Comparison of ENCODE assay signal across 11 mouse cellular contexts in the genomic region with DNA sequence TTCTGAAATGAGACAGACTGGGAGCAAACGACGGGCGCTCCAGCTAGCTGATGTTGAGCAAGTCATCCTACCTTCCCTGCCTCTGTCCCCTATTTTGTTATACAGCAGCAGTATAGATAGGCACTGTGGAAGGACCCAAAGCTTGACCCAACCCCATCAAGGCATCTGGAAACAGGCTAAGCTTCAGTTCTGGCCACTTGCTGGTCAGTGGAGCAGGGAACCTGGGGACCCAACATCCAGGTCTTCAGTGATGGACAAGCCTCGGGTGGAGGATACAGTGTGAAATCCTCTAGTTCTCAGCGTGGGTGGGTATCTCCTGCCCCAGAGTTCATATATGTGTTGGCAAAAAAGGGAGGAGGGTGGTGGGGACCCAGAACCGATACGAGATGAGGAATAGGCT. TPM values are rescaled to one million over a fixed set of nuclear protein-coding genes. Genes with fewer than 3 reads are reported as not detected.
DNase-seq lines count a peak whose midpoint lies in the region; ATAC-seq lines count a peak whose summit lies in the region.
"Had no signal": no experiment of that assay in that cellular context is flagged by ENCODE, and none has a peak within 500 bp of the region (broad histone marks: within the 10 kb centered on the region; RNA-seq: fewer than 3 reads in every experiment).

No protein-coding gene starts in this region.

- peak overlapping the region; percentile 96 for H3K4me2 ChIP-seq in kidney, embryonic 14.5 days (replicated peaks; ENCODE audit: low read depth, low read length)
- H3K4me2 ChIP-seq in limb, embryonic 11.5 days (ENCODE audit: low read depth, severe bottlenecking): no peak overlapping the region
- H3K4me2 ChIP-seq in neural tube, embryonic 13.5 days: peak overlapping the region; percentile 93

- H3K4me3 ChIP-seq in kidney, embryonic 14.5 days (ENCODE audit: low read length): peak overlapping the region; percentile 52
- peak overlapping the region; percentile 62 for H3K4me3 ChIP-seq in forebrain, embryonic 10.5 days
- H3K4me3 ChIP-seq in limb, embryonic 11.5 days (ENCODE audit: low read depth, low read length): peak overlapping the region; percentile 38; the same call in 1 of the 2 replicates
- peak overlapping the region; percentile 51 for H3K4me3 ChIP-seq in neural tube, embryonic 13.5 days

- 39% methylated on average over 7 of the region's 7 CpGs for WGBS in kidney, embryonic 14.5 days
- 34% methylated on average over 7 of the region's 7 CpGs for WGBS in forebrain, embryonic 10.5 days
- 25% methylated on average over 7 of the region's 7 CpGs for WGBS in limb, embryonic 11.5 days
- 32% methylated on average over 7 of the region's 7 CpGs for WGBS in neural tube, embryonic 13.5 days

- no peak overlapping the region for H3K27ac ChIP-seq in kidney, embryonic 14.5 days (ENCODE audit: low read depth, low read length)
- H3K27ac ChIP-seq in forebrain, embryonic 10.5 days: no peak overlapping the region
- no peak overlapping the region for H3K27ac ChIP-seq in limb, embryonic 11.5 days (replicated peaks; ENCODE audit: low read depth, low read length)
- H3K27ac ChIP-seq in neural tube, embryonic 13.5 days (replicated peaks): no peak overlapping the region

- H3K36me3 ChIP-seq in kidney, embryonic 14.5 days (ENCODE audit: control insufficient read depth, insufficient read depth, low read length): no peaks in the 10 kb centered on the region
- no peaks in the 10 kb centered on the region for H3K36me3 ChIP-seq in forebrain, embryonic 10.5 days (replicated peaks)
- H3K36me3 ChIP-seq in limb, embryonic 11.5 days (ENCODE audit: control insufficient read depth, insufficient read depth, low read length): no peaks in the 10 kb centered on the region
- no peaks in the 10 kb centered on the region for H3K36me3 ChIP-seq in neural tube, embryonic 13.5 days
- H3K36me3 ChIP-seq: G1E had no signal

- H3K9ac ChIP-seq in kidney, embryonic 14.5 days (ENCODE audit: low read depth, low read length): no peak overlapping the region
- no peak overlapping the region for H3K9ac ChIP-seq in limb, embryonic 11.5 days (ENCODE audit: low read length)
- H3K9ac ChIP-seq in neural tube, embryonic 13.5 days: peak overlapping the region; percentile 64; the same call in 1 of the 2 replicates

- H3K4me1 ChIP-seq in kidney, embryonic 14.5 days (ENCODE audit: control insufficient read depth, insufficient read depth, low read length): peaks cover 7% of the 10 kb centered on the region; the same call in 1 of the 2 replicates
- H3K4me1 ChIP-seq in forebrain, embryonic 10.5 days: peaks cover 24% of the 10 kb centered on the region
- no peaks in the 10 kb centered on the region for H3K4me1 ChIP-seq in limb, embryonic 11.5 days (ENCODE audit: control insufficient read depth, insufficient read depth, low read length)
- peaks cover 17% of the 10 kb centered on the region for H3K4me1 ChIP-seq in neural tube, embryonic 13.5 days (replicated peaks)

- no peaks in the 10 kb centered on the region for H3K9me3 ChIP-seq in kidney, embryonic 14.5 days (ENCODE audit: control insufficient read depth, low read length)
- H3K9me3 ChIP-seq in forebrain, embryonic 10.5 days: no peaks in the 10 kb centered on the region
- H3K9me3 ChIP-seq in limb, embryonic 11.5 days (ENCODE audit: control insufficient read depth, low read length): no peaks in the 10 kb centered on the region
- H3K9me3 ChIP-seq in neural tube, embryonic 13.5 days: no peaks in the 10 kb centered on the region
- H3K9me3 ChIP-seq: G1E had no signal

- 0 out of 2 replicates have a peak, but pooled peaks have one; percentile 24 for ATAC-seq in kidney, embryonic 14.5 days (ENCODE audit: low FRiP score, low TSS enrichment)
- no peak for ATAC-seq in limb, embryonic 11.5 days (ENCODE audit: insufficient number of reproducible peaks, low FRiP score, low TSS enrichment, low read depth)
- ATAC-seq in neural tube, embryonic 13.5 days (ENCODE audit: low read depth): 0 out of 2 replicates have a peak, but pooled peaks have one; percentile 5

- peaks cover 49% of the 10 kb centered on the region for H3K27me3 ChIP-seq in kidney, embryonic 14.5 days (ENCODE audit: control insufficient read depth, insufficient read depth, low read length)
- H3K27me3 ChIP-seq in forebrain, embryonic 10.5 days (ENCODE audit: poor library complexity, severe bottlenecking): peaks cover 90% of the 10 kb centered on the region
- peaks cover 59% of the 10 kb centered on the region for H3K27me3 ChIP-seq in limb, embryonic 11.5 days (ENCODE audit: control insufficient read depth, insufficient read depth, low read length)
- H3K27me3 ChIP-seq in neural tube, embryonic 13.5 days: peaks cover 73% of the 10 kb centered on the region

- DNase-seq in kidney, postnatal 10 days: no peak
- no peak for DNase-seq in forebrain, embryonic 10.5 days (ENCODE audit: extremely low spot score, low spot score)
- DNase-seq in limb, embryonic 11.5 days (ENCODE audit: low spot score): no peak
- DNase-seq in urinary bladder, adult 2 months (ENCODE audit: low spot score): no peak
- DNase-seq in spleen, postnatal 10 days (ENCODE audit: low spot score in 2 of 2): no peak
- no peak for DNase-seq in adrenal gland, postnatal 4 days (ENCODE audit: low spot score in 2 of 2)
- DNase-seq: lung, postnatal 10 days had no signal

RNA-seq across cellular contexts. Expression of gene Car7, which starts 5.7 kb away (rescaled TPM):
- 1.3 and 1.8 TPM in 2 replicates for polyA plus RNA-seq in kidney, embryonic 14.5 days (2014; fragmentation: Nextera tagmentation; extraction: Ambion mirVana)
- polyA plus RNA-seq in forebrain, embryonic 10.5 days (2016; fragmentation: Nextera tagmentation; extraction: Ambion mirVana): 1.1 and 1.3 TPM in 2 replicates
- 0.57 and 0.61 TPM in 2 replicates for polyA plus RNA-seq in limb, embryonic 11.5 days (2014; fragmentation: Nextera tagmentation; extraction: Ambion mirVana)
- 2.2 and 2.3 TPM in 2 replicates for polyA plus RNA-seq in neural tube, embryonic 13.5 days (2015; fragmentation: Nextera tagmentation; extraction: Ambion mirVana)
- polyA plus RNA-seq in urinary bladder, adult 2 months (2012; rRNA removed): 3.5 and 4.7 TPM in 2 replicates
- 1 to 10 TPM; 1.7 to 2.0 TPM for total RNA-seq in adrenal gland, postnatal 4 days (2021)

RNA-seq across cellular contexts. Expression of gene Nae1, which starts 5.8 kb away (rescaled TPM):
- 123 and 129 TPM in 2 replicates for polyA plus RNA-seq in kidney, embryonic 14.5 days (2014; fragmentation: Nextera tagmentation; extraction: Ambion mirVana)
- polyA plus RNA-seq in forebrain, embryonic 10.5 days (2016; fragmentation: Nextera tagmentation; extraction: Ambion mirVana): 133 and 146 TPM in 2 replicates
- 138 and 142 TPM in 2 replicates for polyA plus RNA-seq in limb, embryonic 11.5 days (2014; fragmentation: Nextera tagmentation; extraction: Ambion mirVana)
- 108 and 113 TPM in 2 replicates for polyA plus RNA-seq in neural tube, embryonic 13.5 days (2015; fragmentation: Nextera tagmentation; extraction: Ambion mirVana)
- polyA plus RNA-seq in urinary bladder, adult 2 months (2012; rRNA removed): 56.2 and 71.4 TPM in 2 replicates
- total RNA-seq in adrenal gland, postnatal 4 days (2021): 10 to 100 TPM; 39.6 to 48.0 TPM

RNA-seq across cellular contexts. Expression of gene Terb1, which starts 30.5 kb away (rescaled TPM):
- 0.33 and 0.79 TPM in 2 replicates for polyA plus RNA-seq in kidney, embryonic 14.5 days (2014; fragmentation: Nextera tagmentation; extraction: Ambion mirVana)
- polyA plus RNA-seq in forebrain, embryonic 10.5 days (2016; fragmentation: Nextera tagmentation; extraction: Ambion mirVana): 0.10 TPM in 2 replicates
- 0.24 and 0.30 TPM in 2 replicates for polyA plus RNA-seq in limb, embryonic 11.5 days (2014; fragmentation: Nextera tagmentation; extraction: Ambion mirVana)
- 0.18 and 0.21 TPM in 2 replicates for polyA plus RNA-seq in neural tube, embryonic 13.5 days (2015; fragmentation: Nextera tagmentation; extraction: Ambion mirVana)
- 0.47 and 0.54 TPM in 2 replicates for polyA plus RNA-seq in urinary bladder, adult 2 months (2012; rRNA removed)
- total RNA-seq in adrenal gland, postnatal 4 days (2021): under 1 TPM; 0.11 to 0.39 TPM
- total RNA-seq: G1E had no signal
- polyA plus RNA-seq: G1E; small intestine, adult 2 months had no signal

RNA-seq across cellular contexts. Expression of gene Pdp2, which starts 51.0 kb away (rescaled TPM):
- polyA plus RNA-seq in kidney, embryonic 14.5 days (2014; fragmentation: Nextera tagmentation; extraction: Ambion mirVana): 15.1 and 18.7 TPM in 2 replicates
- 14.2 and 14.6 TPM in 2 replicates for polyA plus RNA-seq in forebrain, embryonic 10.5 days (2016; fragmentation: Nextera tagmentation; extraction: Ambion mirVana)
- 16.7 and 19.0 TPM in 2 replicates for polyA plus RNA-seq in limb, embryonic 11.5 days (2014; fragmentation: Nextera tagmentation; extraction: Ambion mirVana)
- polyA plus RNA-seq in neural tube, embryonic 13.5 days (2015; fragmentation: Nextera tagmentation; extraction: Ambion mirVana): 17.9 and 19.7 TPM in 2 replicates
- 6.1 and 7.2 TPM in 2 replicates for polyA plus RNA-seq in urinary bladder, adult 2 months (2012; rRNA removed)
- 10 to 100 TPM; 17.0 to 17.6 TPM for total RNA-seq in adrenal gland, postnatal 4 days (2021)
